Mouse (Mus musculus): ENCODE results near the gene Rab15. TPM values are rescaled to one million over a fixed set of nuclear protein-coding genes. Genes with fewer than 3 reads are reported as not detected.

Rab15 gene
- total RNA-seq, 1 experiment from 2014 or later, result not detected

- ATAC-seq (replicated peaks; ENCODE audit: low read depth, poor library complexity, severe bottlenecking), result no peak
Measured at GRCm38 (mm10) chr12:76780639-76781468, 41.9 kb downstream of the Rab15 start.

- ATAC-seq (replicated peaks; ENCODE audit: low read depth, poor library complexity, severe bottlenecking), result no peak
Measured at GRCm38 (mm10) chr12:76779951-76780350, 42.8 kb downstream of the Rab15 start.

GRCm38 (mm10) chr12:76778305-76779083 is 44.2 kb downstream of the Rab15 start:
- no peak for ATAC-seq (replicated peaks; ENCODE audit: low read depth, poor library complexity, severe bottlenecking)

- ATAC-seq (replicated peaks; ENCODE audit: low read depth, poor library complexity, severe bottlenecking), result no peak
Measured at GRCm38 (mm10) chr12:76777845-76778244, 44.9 kb downstream of the Rab15 start.

GRCm38 (mm10) chr12:76776898-76777297 is 45.8 kb downstream of the Rab15 start:
- no peak for ATAC-seq (replicated peaks; ENCODE audit: low read depth, poor library complexity, severe bottlenecking)

- no peak for ATAC-seq (replicated peaks; ENCODE audit: low read depth, poor library complexity, severe bottlenecking)
Measured at GRCm38 (mm10) chr12:76775132-76775531, 47.6 kb downstream of the Rab15 start.

GRCm38 (mm10) chr12:76774652-76775051 is 48.1 kb downstream of the Rab15 start:
- ATAC-seq (replicated peaks; ENCODE audit: low read depth, poor library complexity, severe bottlenecking), result no peak

GRCm38 (mm10) chr12:76771540-76771939 is 51.2 kb downstream of the Rab15 start:
- ATAC-seq (replicated peaks; ENCODE audit: low read depth, poor library complexity, severe bottlenecking), result no peak

- no peak for ATAC-seq (replicated peaks; ENCODE audit: low read depth, poor library complexity, severe bottlenecking)
Measured at GRCm38 (mm10) chr12:76770841-76771500, 51.7 kb downstream of the Rab15 start.

- ATAC-seq (replicated peaks; ENCODE audit: low read depth, poor library complexity, severe bottlenecking), result peak; percentile 3; the same call in 1 of the 2 replicates
Measured at GRCm38 (mm10) chr12:76765901-76766630, 56.6 kb downstream of the Rab15 start.

GRCm38 (mm10) chr12:76765354-76765851 is 57.3 kb downstream of the Rab15 start, which contains the start of the genes Churc1 and Fntb:
Churc1 (plus strand) TSS chr12:76765538.
Fntb (plus strand) TSS chr12:76765589.
- peak; percentile 94 for ATAC-seq (replicated peaks; ENCODE audit: low read depth, poor library complexity, severe bottlenecking)

GRCm38 (mm10) chr12:76752652-76753318 is 69.9 kb downstream of the Rab15 start:
- ATAC-seq (replicated peaks; ENCODE audit: low read depth, poor library complexity, severe bottlenecking), result peak; percentile 63; the same call in 1 of the 2 replicates

GRCm38 (mm10) chr12:76750866-76751459 is 71.7 kb downstream of the Rab15 start:
- ATAC-seq (replicated peaks; ENCODE audit: low read depth, poor library complexity, severe bottlenecking), result no peak

Other genes starting within 250 kb of the Rab15 start
- gene Sptb, start 112.4 kb downstream of the Rab15 start, total RNA-seq (2017), result 9.9 and 17.2 TPM in 2 replicates
- gene Churc1, start 57.4 kb downstream of the Rab15 start, total RNA-seq (2017), result 42.0 and 45.8 TPM in 2 replicates
- 4.9 and 8.7 TPM in 2 replicates for gene Fntb, start 57.3 kb downstream of the Rab15 start, total RNA-seq (2017)
- not detected in 2 replicates for gene Gpx2, start 27.4 kb downstream of the Rab15 start, total RNA-seq (2017)
- gene Max, start 139.3 kb upstream of the Rab15 start, total RNA-seq (2017), result 89.2 and 110 TPM in 2 replicates

Data from common myeloid progenitor, adult 5-6 weeks (primary cell).